Mouse (Mus musculus): ENCODE data around the gene Sfi1.
"Not testable (repeated sequence)": the region's sequence is repeated elsewhere in the genome, so short reads cannot be mapped to it uniquely, and the experiment has no call there.

GRCm38 (mm10) chr11:3178968-3179725 lies 14.1 kb downstream of the Sfi1 start:
- TF ChIP-seq CTCF (IDR thresholded peaks at IDR 0.05; ENCODE audit: low read depth, low read length); GATA2 (IDR thresholded peaks at IDR 0.05; ENCODE audit: borderline replicate concordance, low read depth, low read length): not testable (repeated sequence)

Measured in G1E (cell line).